Mouse (Mus musculus): Measurements from ENCODE around the gene Dpm2. TPM values are rescaled to one million over a fixed set of nuclear protein-coding genes. Genes with fewer than 3 reads are reported as not detected.
A peak's percentile ranks its signal among the peaks of the same experiment; 100 is the strongest.

Dpm2 gene
- polyA plus RNA-seq, 1 experiment from 2014 or later = 112 TPM

DNA sequence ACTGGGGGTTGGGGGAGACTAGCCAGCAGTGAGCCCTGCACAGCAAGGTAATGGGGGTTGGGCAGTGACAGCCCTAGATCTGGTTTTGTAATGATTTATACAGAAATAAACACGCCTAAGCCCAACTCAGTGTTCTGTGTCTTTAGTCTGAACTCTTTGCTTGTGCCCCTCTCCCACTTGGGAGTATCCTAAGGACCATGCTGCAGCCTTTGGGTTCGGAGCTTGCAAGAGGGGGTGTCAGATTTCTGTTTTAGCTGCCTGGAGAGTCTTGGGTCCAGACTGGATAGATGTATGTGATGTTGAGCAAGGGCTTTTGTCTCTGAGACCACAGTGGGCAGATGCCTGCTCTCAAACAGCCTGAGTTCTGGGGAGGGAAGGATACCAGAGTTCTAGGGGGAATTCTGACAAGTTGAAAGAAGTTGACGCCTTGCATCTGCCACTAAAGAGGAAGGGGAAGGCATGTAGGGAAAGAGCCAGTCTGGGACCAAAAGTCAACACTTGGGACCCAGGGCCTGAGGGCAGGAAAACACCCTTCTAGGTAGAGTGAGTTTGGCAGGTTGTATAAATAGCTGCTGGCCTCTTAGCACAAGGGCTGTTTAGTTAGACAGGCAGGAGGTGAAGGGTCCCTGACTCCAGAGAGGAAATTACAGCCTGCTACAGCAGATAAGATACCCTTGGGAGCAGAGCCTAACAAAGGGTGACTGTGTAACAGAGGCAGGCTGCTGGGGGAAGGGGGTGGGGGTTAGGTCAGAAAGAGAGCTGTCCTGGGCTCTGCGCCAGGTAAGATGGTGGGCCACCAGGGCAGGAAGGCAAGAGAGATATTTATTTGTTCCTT, 50.2 kb downstream of the Dpm2 start:
- no peak overlapping the region for H3K4me3 ChIP-seq (ENCODE audit: low read depth, low read length)
- H3K4me1 ChIP-seq (ENCODE audit: insufficient read depth, low read depth, low read length) = peaks cover 26% of the 10 kb centered on the region
- no peaks in the 10 kb centered on the region for H3K27me3 ChIP-seq (replicated peaks; ENCODE audit: insufficient read depth, low read length)
- TF ChIP-seq CTCF (IDR thresholded peaks at IDR 0.05) (no peak), EP300 (IDR thresholded peaks at IDR 0.05) (peak; percentile 46; the same call in 1 of the 2 replicates)
- no peaks in the 10 kb centered on the region for H3K9me3 ChIP-seq (ENCODE audit: low read length)
- peak overlapping the region; percentile 74 for H3K27ac ChIP-seq (ENCODE audit: low read length)
- H3K9ac ChIP-seq (replicated peaks; ENCODE audit: low read depth) = no peak overlapping the region
- H3K36me3 ChIP-seq (ENCODE audit: insufficient read depth, low read length) = peaks cover 6% of the 10 kb centered on the region; the same call in 1 of the 2 replicates
- DNase-seq (ENCODE audit: low spot score) = peak; percentile 82
- ATAC-seq = peak; percentile 82
- WGBS = 10% methylated on average over 4 of the region's 4 CpGs
- H3K4me2 ChIP-seq (replicated peaks; ENCODE audit: low read depth, low read length) = no peak overlapping the region

DNA sequence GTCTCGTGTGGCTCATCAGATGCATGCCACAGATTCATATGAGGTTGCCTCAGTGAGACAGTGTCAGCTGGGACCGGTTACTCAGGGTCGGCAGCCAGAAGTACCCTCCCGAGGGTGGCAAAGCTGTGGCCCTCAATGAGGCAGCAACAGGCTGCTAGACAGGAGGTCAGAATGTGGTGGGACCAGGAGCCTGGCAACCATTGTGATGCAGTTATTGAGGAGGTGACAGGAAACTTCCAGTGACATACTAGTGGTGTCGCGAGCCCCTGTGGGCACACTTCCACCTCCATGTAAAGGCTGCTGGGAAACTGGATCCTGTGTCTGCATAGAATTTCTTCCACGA, 50.8 kb downstream of the Dpm2 start, which contains the start of gene Ak1:
Gene Ak1 (plus strand): TSS at position 242 of the 343 bp plus-strand sequence.
- Histone ChIP-seq H3K36me3 (ENCODE audit: insufficient read depth, low read length) (peaks cover 6% of the 10 kb centered on the region; the same call in 1 of the 2 replicates), H3K9ac (replicated peaks; ENCODE audit: low read depth) (no peak within 1 kb of the TSS), H3K4me3 (ENCODE audit: low read depth, low read length) (no peak within 1 kb of the TSS), H3K4me2 (replicated peaks; ENCODE audit: low read depth, low read length) (no peak within 1 kb of the TSS), H3K9me3 (ENCODE audit: low read length) (no peaks in the 10 kb centered on the region), H3K27me3 (replicated peaks; ENCODE audit: insufficient read depth, low read length) (no peaks in the 10 kb centered on the region), H3K4me1 (ENCODE audit: insufficient read depth, low read depth, low read length) (peaks cover 27% of the 10 kb centered on the region), H3K27ac (ENCODE audit: low read length) (peak within 1 kb of the TSS; percentile 74)
- no peak for TF ChIP-seq CTCF (IDR thresholded peaks at IDR 0.05)
- no peak for TF ChIP-seq EP300 (IDR thresholded peaks at IDR 0.05)
- WGBS = 8% methylated on average over 7 of the region's 7 CpGs
- DNase-seq (ENCODE audit: low spot score) = no peak
- peak; percentile 17 for ATAC-seq

Other genes with a start within 250 kb of the Dpm2 start
- 20.1 and 20.4 TPM in 2 replicates for gene Ciz1, start 218.5 kb upstream of the Dpm2 start, polyA plus RNA-seq (2015; fragmentation: Nextera tagmentation; extraction: Ambion mirVana)
- gene Dnm1, start 217.5 kb upstream of the Dpm2 start, polyA plus RNA-seq (2015; fragmentation: Nextera tagmentation; extraction: Ambion mirVana) = 5.0 and 5.1 TPM in 2 replicates
- 73.4 and 78.1 TPM in 2 replicates for gene 1110008P14Rik, start 188.9 kb upstream of the Dpm2 start, polyA plus RNA-seq (2015; fragmentation: Nextera tagmentation; extraction: Ambion mirVana)
- 223 and 355 TPM in 2 replicates for gene Lcn2, start 182.6 kb upstream of the Dpm2 start, polyA plus RNA-seq (2015; fragmentation: Nextera tagmentation; extraction: Ambion mirVana)
- gene Ptges2, start 175.0 kb upstream of the Dpm2 start, polyA plus RNA-seq (2015; fragmentation: Nextera tagmentation; extraction: Ambion mirVana) = 21.8 and 22.9 TPM in 2 replicates
- 4.1 and 4.6 TPM in 2 replicates for gene Naif1, start 120.4 kb upstream of the Dpm2 start, polyA plus RNA-seq (2015; fragmentation: Nextera tagmentation; extraction: Ambion mirVana)
- 16.7 and 21.5 TPM in 2 replicates for gene Slc25a25, start 119.4 kb upstream of the Dpm2 start, polyA plus RNA-seq (2015; fragmentation: Nextera tagmentation; extraction: Ambion mirVana)
- gene Fam102a, start 35.5 kb upstream of the Dpm2 start, polyA plus RNA-seq (2015; fragmentation: Nextera tagmentation; extraction: Ambion mirVana) = 8.0 and 8.4 TPM in 2 replicates
- not detected in 2 replicates for gene Pip5kl1, start 3.9 kb downstream of the Dpm2 start, polyA plus RNA-seq (2015; fragmentation: Nextera tagmentation; extraction: Ambion mirVana)
- gene 9430097D07Rik, start 4.8 kb downstream of the Dpm2 start, polyA plus RNA-seq (2015; fragmentation: Nextera tagmentation; extraction: Ambion mirVana) = not detected in 2 replicates
- 32.0 and 38.9 TPM in 2 replicates for gene St6galnac4, start 16.2 kb downstream of the Dpm2 start, polyA plus RNA-seq (2015; fragmentation: Nextera tagmentation; extraction: Ambion mirVana)
- gene St6galnac6, start 28.9 kb downstream of the Dpm2 start, polyA plus RNA-seq (2015; fragmentation: Nextera tagmentation; extraction: Ambion mirVana) = 13.4 and 14.4 TPM in 2 replicates
- gene Ak1, start 50.9 kb downstream of the Dpm2 start, polyA plus RNA-seq (2015; fragmentation: Nextera tagmentation; extraction: Ambion mirVana) = 31.7 and 36.3 TPM in 2 replicates
- 118 and 130 TPM in 2 replicates for gene Eng, start 75.7 kb downstream of the Dpm2 start, polyA plus RNA-seq (2015; fragmentation: Nextera tagmentation; extraction: Ambion mirVana)
- gene Fpgs, start 133.3 kb downstream of the Dpm2 start, polyA plus RNA-seq (2015; fragmentation: Nextera tagmentation; extraction: Ambion mirVana) = 12.6 and 15.6 TPM in 2 replicates
- 62.8 and 68.7 TPM in 2 replicates for gene Cdk9, start 142.2 kb downstream of the Dpm2 start, polyA plus RNA-seq (2015; fragmentation: Nextera tagmentation; extraction: Ambion mirVana)
- gene Sh2d3c, start 150.2 kb downstream of the Dpm2 start, polyA plus RNA-seq (2015; fragmentation: Nextera tagmentation; extraction: Ambion mirVana) = 51.8 and 53.5 TPM in 2 replicates
- 0.30 TPM in 2 replicates for gene 6330409D20Rik, start 170.2 kb downstream of the Dpm2 start, polyA plus RNA-seq (2015; fragmentation: Nextera tagmentation; extraction: Ambion mirVana)
- 60.9 and 63.5 TPM in 2 replicates for gene Tor2a, start 186.4 kb downstream of the Dpm2 start, polyA plus RNA-seq (2015; fragmentation: Nextera tagmentation; extraction: Ambion mirVana)
- 1.8 and 2.4 TPM in 2 replicates for gene Ttc16, start 204.8 kb downstream of the Dpm2 start, polyA plus RNA-seq (2015; fragmentation: Nextera tagmentation; extraction: Ambion mirVana)
- gene Ptrh1, start 204.9 kb downstream of the Dpm2 start, polyA plus RNA-seq (2015; fragmentation: Nextera tagmentation; extraction: Ambion mirVana) = 2.9 and 3.3 TPM in 2 replicates
- gene Cfap157, start 213.6 kb downstream of the Dpm2 start, polyA plus RNA-seq (2015; fragmentation: Nextera tagmentation; extraction: Ambion mirVana) = 2.2 and 5.2 TPM in 2 replicates

All from lung, postnatal 0 days (tissue).